Mouse (Mus musculus): ENCODE measurements around the gene Zbtb2. TPM values are rescaled to one million over a fixed set of nuclear protein-coding genes. Genes with fewer than 3 reads are reported as not detected.

The Zbtb2 gene
- polyA plus RNA-seq, 1 experiment from 2014 or later, result 5.1 TPM

GRCm38 (mm10) chr10:4347591-4347990, 40.3 kb downstream of the Zbtb2 start:
- H3K36me3 ChIP-seq (ENCODE audit: control insufficient read depth, insufficient read depth), result no peaks in the 10 kb centered on the region
- H3K9ac ChIP-seq (ENCODE audit: low read depth, low read length), result no peak overlapping the region
- TF ChIP-seq CTCF (IDR thresholded peaks at IDR 0.05; ENCODE audit: low read depth), result no peak
- ATAC-seq, result no peak
- no peak overlapping the region for H3K4me3 ChIP-seq (ENCODE audit: low read depth, low read length)
- H3K4me2 ChIP-seq (replicated peaks; ENCODE audit: low read depth), result no peak overlapping the region
- H3K27me3 ChIP-seq (replicated peaks; ENCODE audit: control insufficient read depth, insufficient read depth, low read length), result no peaks in the 10 kb centered on the region
- H3K9me3 ChIP-seq (ENCODE audit: control insufficient read depth), result no peaks in the 10 kb centered on the region
- 0 out of 2 replicates have a peak, but pooled peaks cover 5% of the 10 kb centered on the region for H3K4me1 ChIP-seq (replicated peaks; ENCODE audit: control insufficient read depth, insufficient read depth, low read length)
- WGBS, result 98% methylated on average over 14 of the region's 14 CpGs
- H3K27ac ChIP-seq (ENCODE audit: low read depth, low read length), result no peak overlapping the region

- Histone ChIP-seq H3K4me3 (ENCODE audit: low read depth, low read length) (no peak overlapping the region; the same call in 1 of the 2 replicates), H3K9ac (ENCODE audit: low read depth, low read length) (no peak overlapping the region), H3K27ac (ENCODE audit: low read depth, low read length) (no peak overlapping the region), H3K36me3 (ENCODE audit: control insufficient read depth, insufficient read depth) (no peaks in the 10 kb centered on the region), H3K27me3 (replicated peaks; ENCODE audit: control insufficient read depth, insufficient read depth, low read length) (no peaks in the 10 kb centered on the region), H3K9me3 (ENCODE audit: control insufficient read depth) (no peaks in the 10 kb centered on the region), H3K4me2 (replicated peaks; ENCODE audit: low read depth) (peak overlapping the region; percentile 70), H3K4me1 (replicated peaks; ENCODE audit: control insufficient read depth, insufficient read depth, low read length) (0 out of 2 replicates have a peak, but pooled peaks cover 5% of the 10 kb centered on the region)
- TF ChIP-seq CTCF (IDR thresholded peaks at IDR 0.05; ENCODE audit: low read depth), result no peak
- ATAC-seq, result peak; percentile 40
- 63% methylated on average over 4 of the region's 4 CpGs for WGBS
These were observed 40.8 kb downstream of the Zbtb2 start for GRCm38 (mm10) chr10:4347136-4347492.

GRCm38 (mm10) chr10:4346489-4347135, 41.3 kb downstream of the Zbtb2 start:
- Histone ChIP-seq H3K36me3 (ENCODE audit: control insufficient read depth, insufficient read depth) (no peaks in the 10 kb centered on the region), H3K27ac (ENCODE audit: low read depth, low read length) (no peak overlapping the region), H3K9ac (ENCODE audit: low read depth, low read length) (0 out of 2 replicates have a peak overlapping the region, but pooled peaks have one; percentile 45), H3K27me3 (replicated peaks; ENCODE audit: control insufficient read depth, insufficient read depth, low read length) (no peaks in the 10 kb centered on the region), H3K4me3 (ENCODE audit: low read depth, low read length) (peak overlapping the region; percentile 16; the same call in 1 of the 2 replicates), H3K9me3 (ENCODE audit: control insufficient read depth) (no peaks in the 10 kb centered on the region), H3K4me1 (replicated peaks; ENCODE audit: control insufficient read depth, insufficient read depth, low read length) (0 out of 2 replicates have a peak, but pooled peaks cover 5% of the 10 kb centered on the region), H3K4me2 (replicated peaks; ENCODE audit: low read depth) (peak overlapping the region; percentile 70)
- peak; percentile 93 for ATAC-seq
- TF ChIP-seq CTCF (IDR thresholded peaks at IDR 0.05; ENCODE audit: low read depth), result peak; percentile 90
- WGBS, result 12% methylated on average over 28 of the region's 28 CpGs

GRCm38 (mm10) chr10:4341430-4341829, 46.5 kb downstream of the Zbtb2 start:
- no peak overlapping the region for H3K9ac ChIP-seq (ENCODE audit: low read depth, low read length)
- peak; percentile 75 for TF ChIP-seq CTCF (IDR thresholded peaks at IDR 0.05; ENCODE audit: low read depth)
- H3K27me3 ChIP-seq (replicated peaks; ENCODE audit: control insufficient read depth, insufficient read depth, low read length), result no peaks in the 10 kb centered on the region
- H3K36me3 ChIP-seq (ENCODE audit: control insufficient read depth, insufficient read depth), result no peaks in the 10 kb centered on the region
- no peak overlapping the region for H3K4me2 ChIP-seq (replicated peaks; ENCODE audit: low read depth)
- no peak overlapping the region for H3K27ac ChIP-seq (ENCODE audit: low read depth, low read length)
- H3K4me3 ChIP-seq (ENCODE audit: low read depth, low read length), result no peak overlapping the region
- H3K4me1 ChIP-seq (replicated peaks; ENCODE audit: control insufficient read depth, insufficient read depth, low read length), result 0 out of 2 replicates have a peak, but pooled peaks cover 4% of the 10 kb centered on the region
- ATAC-seq, result peak; percentile 56; the same call in 1 of the 2 replicates
- 24% methylated on average over 2 of the region's 2 CpGs for WGBS
- no peaks in the 10 kb centered on the region for H3K9me3 ChIP-seq (ENCODE audit: control insufficient read depth)

- TF ChIP-seq CTCF (IDR thresholded peaks at IDR 0.05; ENCODE audit: low read depth), result no peak
- Histone ChIP-seq H3K9ac (ENCODE audit: low read depth, low read length) (0 out of 2 replicates have a peak overlapping the region, but pooled peaks have one; percentile 7), H3K27ac (ENCODE audit: low read depth, low read length) (no peak overlapping the region), H3K36me3 (ENCODE audit: control insufficient read depth, insufficient read depth) (no peaks in the 10 kb centered on the region), H3K9me3 (ENCODE audit: control insufficient read depth) (no peaks in the 10 kb centered on the region), H3K27me3 (replicated peaks; ENCODE audit: control insufficient read depth, insufficient read depth, low read length) (no peaks in the 10 kb centered on the region), H3K4me2 (replicated peaks; ENCODE audit: low read depth) (peak overlapping the region; percentile 35; the same call in 1 of the 2 replicates), H3K4me3 (ENCODE audit: low read depth, low read length) (no peak overlapping the region), H3K4me1 (replicated peaks; ENCODE audit: control insufficient read depth, insufficient read depth, low read length) (0 out of 2 replicates have a peak, but pooled peaks cover 3% of the 10 kb centered on the region)
- no peak for ATAC-seq
- 49% methylated on average over 15 of the region's 15 CpGs for WGBS
These were observed 48.9 kb downstream of the Zbtb2 start for GRCm38 (mm10) chr10:4338863-4339461.

- H3K4me1 ChIP-seq (replicated peaks; ENCODE audit: control insufficient read depth, insufficient read depth, low read length), result 0 out of 2 replicates have a peak, but pooled peaks cover 3% of the 10 kb centered on the region
- 6% methylated on average over 27 of the region's 27 CpGs for WGBS
- no peak for TF ChIP-seq CTCF (IDR thresholded peaks at IDR 0.05; ENCODE audit: low read depth)
- peak overlapping the region; percentile 66 for H3K4me2 ChIP-seq (replicated peaks; ENCODE audit: low read depth)
- 0 out of 2 replicates have a peak overlapping the region, but pooled peaks have one; percentile 15 for H3K27ac ChIP-seq (ENCODE audit: low read depth, low read length)
- H3K27me3 ChIP-seq (replicated peaks; ENCODE audit: control insufficient read depth, insufficient read depth, low read length), result no peaks in the 10 kb centered on the region
- no peaks in the 10 kb centered on the region for H3K9me3 ChIP-seq (ENCODE audit: control insufficient read depth)
- H3K9ac ChIP-seq (ENCODE audit: low read depth, low read length), result no peak overlapping the region; the same call in 1 of the 2 replicates
- peak; percentile 85 for ATAC-seq
- H3K4me3 ChIP-seq (ENCODE audit: low read depth, low read length), result peak overlapping the region; percentile 38
- no peaks in the 10 kb centered on the region for H3K36me3 ChIP-seq (ENCODE audit: control insufficient read depth, insufficient read depth)
These were observed 53.7 kb downstream of the Zbtb2 start for GRCm38 (mm10) chr10:4334039-4334683.
